Mouse (Mus musculus): ENCODE data around the gene Hcfc2. TPM values are rescaled to one million over a fixed set of nuclear protein-coding genes. Genes with fewer than 3 reads are reported as not detected.

The Hcfc2 gene
- total RNA-seq, 2 experiments from 2014 or later: 43.0 to 45.2 TPM

Other genes starting within 250 kb of the Hcfc2 start
- gene Gm1553, start 203.5 kb upstream of the Hcfc2 start, total RNA-seq (2021): not detected
- gene 1190007I07Rik, start 72.9 kb upstream of the Hcfc2 start, total RNA-seq (2021): 10 to 100 TPM; 19.9 to 20.8 TPM
- gene Tdg, start 66.3 kb upstream of the Hcfc2 start, total RNA-seq (2021): 10 to 100 TPM; 50.0 to 55.6 TPM
- gene Glt8d2, start 5.5 kb upstream of the Hcfc2 start, total RNA-seq (2021): 10 to 100 TPM; 14.6 to 22.7 TPM
- gene Nfyb, start 68.0 kb downstream of the Hcfc2 start, total RNA-seq (2021): 10 to 100 TPM; 59.7 to 63.4 TPM
- 10 to 100 TPM; 43.0 to 43.4 TPM for gene Txnrd1, start 137.8 kb downstream of the Hcfc2 start, total RNA-seq (2021)
- 1 to 10 TPM in 1 of 2 experiments, under 1 TPM in 1; 0.66 to 2.4 TPM for gene Eid3, start 170.5 kb downstream of the Hcfc2 start, total RNA-seq (2021)

Data from left cerebral cortex, postnatal 25 days (tissue).